Mouse (Mus musculus) MEL (cell line): ENCODE data around the gene Mical3. TPM values are rescaled to one million over a fixed set of nuclear protein-coding genes. Genes with fewer than 3 reads are reported as not detected.

Source experiments
- DNase-seq: peaks from one replicate; pipeline ENCODE4 v3.0.0; 2011; ENCODE audit warnings: low read depth, low spot score
- H3K27ac ChIP-seq: 2 replicates; pipeline ENCODE4 v1.5.1; 2012; ENCODE audit warnings: low read depth, mild to moderate bottlenecking, control low read depth, low read length, moderate library complexity; ENCODE audit not compliant: control insufficient read depth
- H3K27me3 ChIP-seq, 2 experiments: fragments of 150-350 bp in 1 of 2; sonication (generic) in 1 of 2; 2 replicates each; pipeline ENCODE4 v1.6.1; 2012; ENCODE audit warnings: low read length in 2 of 2, mild to moderate bottlenecking in 2 of 2, improper control_type of control experiment in 1 of 2, moderate library complexity in 1 of 2; ENCODE audit not compliant: insufficient read depth in 2 of 2, control insufficient read depth in 1 of 2
- H3K36me3 ChIP-seq, 2 experiments: 2 replicates each; pipeline ENCODE4 v1.6.1; 2012 to 2014; ENCODE audit warnings: low read length in 2 of 2, improper control_type of control experiment in 1 of 2, inconsistent platforms in 1 of 2, mild to moderate bottlenecking in 1 of 2; ENCODE audit not compliant: insufficient read depth in 2 of 2, control insufficient read depth in 1 of 2
- H3K4me1 ChIP-seq, 2 experiments: fragments of 150-350 bp in 1 of 2; sonication (generic) in 1 of 2; 2 replicates each; pipeline ENCODE4 v1.6.1; 2012; ENCODE audit warnings: low read length in 2 of 2, improper control_type of control experiment in 1 of 2, mild to moderate bottlenecking in 1 of 2; ENCODE audit not compliant: insufficient read depth in 2 of 2, control insufficient read depth in 1 of 2
- H3K4me3 ChIP-seq, 2 experiments: fragments of 150-350 bp in 1 of 2; sonication (generic) in 1 of 2; 2 replicates each; pipeline ENCODE4 v1.5.1; 2012; ENCODE audit warnings: low read depth in 2 of 2, low read length in 2 of 2, mild to moderate bottlenecking in 2 of 2, moderate library complexity in 2 of 2, control low read depth in 1 of 2, improper control_type of control experiment in 1 of 2; ENCODE audit not compliant: control insufficient read depth in 1 of 2, insufficient read depth in 1 of 2
- H3K79me2 ChIP-seq: 2 replicates; pipeline ENCODE4 v1.6.1; 2012; ENCODE audit warnings: mild to moderate bottlenecking, low read length, moderate library complexity; ENCODE audit not compliant: control insufficient read depth, poor library complexity, insufficient read depth
- H3K9ac ChIP-seq: 2 replicates; pipeline ENCODE4 v1.6.1; 2012; ENCODE audit warnings: low read depth, mild to moderate bottlenecking, control low read depth, low read length, moderate library complexity; ENCODE audit not compliant: control insufficient read depth, poor library complexity, severe bottlenecking
- H3K9me3 ChIP-seq: fragments of 150-350 bp; sonication (generic); replicated peaks from 2 replicates; pipeline ENCODE4 v1.6.1; 2012; ENCODE audit warnings: mild to moderate bottlenecking, low read length, improper control_type of control experiment, moderate library complexity; ENCODE audit not compliant: insufficient read depth
- BHLHE40 ChIP-seq: IDR thresholded peaks from 2 replicates; pipeline ENCODE4 v1.6.1; 2012; ENCODE audit warnings: low read depth, mild to moderate bottlenecking, inconsistent platforms, low read length, improper control_type of control experiment, borderline replicate concordance
- CHD1 ChIP-seq: IDR thresholded peaks from 2 replicates; pipeline ENCODE4 v1.6.1; 2012; ENCODE audit warnings: low read depth, mild to moderate bottlenecking, inconsistent platforms, low read length, improper control_type of control experiment
- CHD2 ChIP-seq: IDR thresholded peaks from 2 replicates; pipeline ENCODE4 v1.6.1; 2011; ENCODE audit warnings: low read length, improper control_type of control experiment
- JUND ChIP-seq: IDR thresholded peaks from 2 replicates; pipeline ENCODE4 v1.6.1; 2011; ENCODE audit warnings: low read depth, mild to moderate bottlenecking, improper control_type of control experiment, low read length
- MAFK ChIP-seq: IDR thresholded peaks from 2 replicates; pipeline ENCODE4 v1.6.1; 2011; ENCODE audit warnings: low read depth, mild to moderate bottlenecking, low read length, improper control_type of control experiment, borderline replicate concordance
- MAX ChIP-seq: IDR thresholded peaks from 2 replicates; pipeline ENCODE4 v1.6.1; 2011; ENCODE audit warnings: low read length, improper control_type of control experiment
- MAZ ChIP-seq: IDR thresholded peaks from 2 replicates; pipeline ENCODE4 v1.6.1; 2012; ENCODE audit warnings: low read depth, mild to moderate bottlenecking, inconsistent platforms, low read length, improper control_type of control experiment
- MXI1 ChIP-seq: IDR thresholded peaks from 2 replicates; pipeline ENCODE4 v1.6.1; 2011; ENCODE audit warnings: mild to moderate bottlenecking, low read depth, low read length, improper control_type of control experiment
- POLR2A ChIP-seq, 2 experiments: IDR thresholded peaks; 2 replicates each; pipeline ENCODE4 v1.6.1; 2011 to 2012; ENCODE audit warnings: low read length in 2 of 2, mild to moderate bottlenecking in 2 of 2, control low read depth in 1 of 2, improper control_type of control experiment in 1 of 2, low read depth in 1 of 2, moderate library complexity in 1 of 2; ENCODE audit not compliant: control insufficient read depth in 1 of 2, insufficient read depth in 1 of 2, poor library complexity in 1 of 2
- SIN3A ChIP-seq: IDR thresholded peaks from 2 replicates; pipeline ENCODE4 v1.6.1; 2012; ENCODE audit warnings: low read length, improper control_type of control experiment, inconsistent platforms
- SMC3 ChIP-seq: IDR thresholded peaks from 2 replicates; pipeline ENCODE4 v1.6.1; 2011; ENCODE audit warnings: low read depth, low read length, improper control_type of control experiment
- TAL1 ChIP-seq: IDR thresholded peaks from 2 replicates; pipeline ENCODE4 v1.6.1; 2012; ENCODE audit warnings: mild to moderate bottlenecking, inconsistent platforms, low read length, moderate library complexity, mixed read lengths
- TCF12 ChIP-seq: IDR thresholded peaks from 2 replicates; pipeline ENCODE4 v1.6.1; 2014; ENCODE audit warnings: low read depth, mild to moderate bottlenecking, inconsistent platforms, low read length, improper control_type of control experiment, moderate library complexity
- UBTF ChIP-seq: IDR thresholded peaks from 2 replicates; pipeline ENCODE4 v1.6.1; 2012; ENCODE audit warnings: low read depth, mild to moderate bottlenecking, inconsistent platforms, low read length, improper control_type of control experiment, moderate library complexity, borderline replicate concordance; ENCODE audit not compliant: insufficient read depth
- USF1 ChIP-seq: IDR thresholded peaks from 2 replicates; pipeline ENCODE4 v1.6.1; 2014; ENCODE audit warnings: low read depth, mild to moderate bottlenecking, inconsistent platforms, low read length, improper control_type of control experiment, moderate library complexity
- ZKSCAN1 ChIP-seq: IDR thresholded peaks from 2 replicates; pipeline ENCODE4 v1.6.1; 2012; ENCODE audit warnings: low read depth, mild to moderate bottlenecking, inconsistent platforms, low read length, improper control_type of control experiment, moderate library complexity
- ZMIZ1 ChIP-seq: IDR thresholded peaks from 2 replicates; pipeline ENCODE4 v1.6.1; 2012; ENCODE audit warnings: low read depth, mild to moderate bottlenecking, inconsistent platforms, low read length, improper control_type of control experiment, moderate library complexity
- polyA plus RNA-seq, 2 experiments: library from polyadenylated mRNA; stranded (reverse) in 1 of 2; unstranded in 1 of 2; fragments of >175 nt in 1 of 2; fragments of >200 nt in 1 of 2; gene quantifications; 2 replicates each; pipeline versions ENCODE4 v1.2.1 to v1.2.4; 2012; ENCODE audit warnings: low replicate concordance in 2 of 2, low read depth in 1 of 2; ENCODE audit not compliant: insufficient read length in 2 of 2, insufficient read depth in 1 of 2, missing spikeins in 1 of 2
- total RNA-seq: library from RNA; depleted of rRNA; stranded (reverse); fragments of 300-350 nt; gene quantifications from 2 replicates; pipeline ENCODE4 v1.2.3, GENCODE M21; 2012

Gene Mical3
- total and polyA plus RNA-seq, 3 experiments: 19.8 to 125 (median 31.4) TPM

DNA sequence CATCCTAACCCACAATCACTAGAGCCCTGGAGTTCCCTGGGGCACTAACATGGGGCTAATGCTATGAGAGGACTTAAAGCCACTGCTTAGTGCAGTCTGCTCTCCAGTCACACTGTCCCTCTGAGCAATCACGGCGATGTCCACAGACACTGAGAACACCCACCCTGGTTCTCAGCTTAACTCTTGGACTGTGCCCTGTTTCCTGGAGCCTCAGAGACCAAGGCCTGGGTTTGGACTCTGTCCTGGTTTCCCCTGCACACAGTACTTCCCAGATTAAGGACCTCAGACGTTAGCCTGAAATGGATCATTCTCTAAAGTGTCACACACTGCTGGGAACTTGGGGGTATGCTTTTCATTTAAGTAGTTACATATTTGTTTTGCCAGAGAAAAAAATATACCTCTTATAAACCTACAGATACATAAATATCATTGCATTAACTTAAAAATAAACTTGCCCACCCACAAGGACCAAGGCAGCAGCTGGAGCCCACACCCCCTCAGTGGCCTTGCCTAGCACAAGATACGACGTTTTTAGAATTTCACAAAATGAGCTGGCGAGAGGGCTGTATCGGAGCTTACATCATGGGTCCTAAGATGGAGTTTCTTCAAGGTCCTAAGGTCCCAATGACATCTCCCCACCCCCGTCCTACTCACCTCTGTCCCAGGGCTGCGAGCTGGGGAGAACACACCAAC lies 170.3 kb downstream of the Mical3 start:
- Histone ChIP-seq H3K27ac (no peak overlapping the region), H3K4me1 (peaks cover 12 to 25% of the 10 kb centered on the region in 2 experiments), H3K79me2 (no peaks in the 10 kb centered on the region), H3K9me3 (no peaks in the 10 kb centered on the region), H3K36me3 (peaks cover 0 to 26% of the 10 kb centered on the region in 2 experiments; a peak in 2 of 4 replicates), H3K9ac (no peak overlapping the region), H3K27me3 (no peaks in the 10 kb centered on the region), H3K4me3 (no peak overlapping the region)
- no peak for DNase-seq
- TF ChIP-seq TCF12: no peak

DNA sequence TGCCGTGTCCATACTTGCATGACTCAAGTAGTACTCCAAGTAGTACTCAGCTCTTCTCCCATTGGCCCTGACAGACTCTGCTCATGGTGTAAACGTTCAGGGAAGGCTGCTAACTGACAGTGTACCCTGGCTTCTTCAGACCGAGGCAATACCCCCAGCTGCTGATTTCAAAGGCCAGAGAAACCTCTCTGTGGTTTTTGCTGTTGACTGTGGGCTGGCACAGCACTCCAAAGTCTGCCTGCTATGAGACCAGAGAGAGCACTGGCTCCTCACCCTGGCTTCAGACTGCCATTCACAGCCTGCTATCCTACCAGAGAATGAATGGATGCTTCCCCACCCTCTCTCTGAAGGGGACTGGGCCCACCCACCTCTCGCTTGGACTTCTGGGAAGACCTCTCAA lies 173.5 kb downstream of the Mical3 start:
- H3K36me3 ChIP-seq: peaks cover 0 to 37% of the 10 kb centered on the region in 2 experiments; a peak in 2 of 4 replicates
- peaks cover 20 to 37% of the 10 kb centered on the region in 2 experiments for H3K4me1 ChIP-seq
- H3K9me3 ChIP-seq: no peaks in the 10 kb centered on the region
- H3K79me2 ChIP-seq: no peaks in the 10 kb centered on the region
- H3K9ac ChIP-seq: peak overlapping the region; percentile 36
- H3K27ac ChIP-seq: peak overlapping the region; percentile 95
- no peaks in the 10 kb centered on the region for H3K27me3 ChIP-seq
- H3K4me3 ChIP-seq: no peak overlapping the region
- DNase-seq: no peak
- no peak for TF ChIP-seq ZMIZ1
- TF ChIP-seq MAFK: no peak
- no peak for TF ChIP-seq MXI1
- no peak for TF ChIP-seq MAZ
- no peak for TF ChIP-seq ZKSCAN1
- TF ChIP-seq SIN3A: no peak
- no peak for TF ChIP-seq MAX
- TF ChIP-seq BHLHE40: no peak
- TF ChIP-seq USF1: no peak
- TF ChIP-seq TAL1: no peak
- TF ChIP-seq CHD1: no peak
- TF ChIP-seq SMC3: no peak
- no peak for TF ChIP-seq POLR2A (IDR thresholded peaks at IDR 0.05; ENCODE audit: control insufficient read depth in 1 of 2, insufficient read depth in 1 of 2, low read depth in 1 of 2, low read length in 2 of 2, poor library complexity in 1 of 2)
- no peak for TF ChIP-seq JUND
- TF ChIP-seq TCF12: no peak
- no peak for TF ChIP-seq UBTF
- TF ChIP-seq CHD2: no peak
